24 mouse cellular contexts compared by ENCODE assay signal in the genomic region with DNA sequence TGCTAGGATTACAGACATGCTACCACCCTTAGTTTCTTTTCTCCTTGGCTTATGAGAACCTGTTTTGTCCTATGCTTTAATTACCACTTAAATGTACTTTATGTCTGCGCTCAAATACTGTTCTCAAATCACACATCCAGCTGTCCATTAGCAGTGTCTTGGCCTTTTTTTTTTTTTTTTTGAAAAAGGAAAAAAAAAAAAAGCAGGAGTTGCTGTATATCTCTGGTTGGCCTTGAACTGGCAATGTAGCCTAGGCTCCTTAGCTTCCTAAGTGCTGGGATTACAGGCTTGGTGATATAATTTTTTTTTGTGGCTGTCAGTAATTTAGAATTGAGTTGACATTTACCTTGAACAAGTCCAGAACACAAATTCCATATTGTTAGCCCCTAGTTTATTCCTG. TPM values are rescaled to one million over a fixed set of nuclear protein-coding genes. Genes with fewer than 3 reads are reported as not detected.
DNase-seq lines count a peak whose midpoint lies in the region; ATAC-seq and TF ChIP-seq lines count a peak whose summit lies in the region.
"Had no signal": no experiment of that assay in that cellular context is flagged by ENCODE, and none has a peak within 500 bp of the region (broad histone marks: within the 10 kb centered on the region; RNA-seq: fewer than 3 reads in every experiment).

No protein-coding gene starts in this region.

- H3K9me3 ChIP-seq in heart, embryonic 13.5 days: no peaks in the 10 kb centered on the region
- H3K9me3 ChIP-seq in intestine, embryonic 16.5 days (ENCODE audit: control insufficient read depth, low read length): no peaks in the 10 kb centered on the region
- H3K9me3 ChIP-seq in intestine, postnatal 0 days (ENCODE audit: control insufficient read depth): no peaks in the 10 kb centered on the region
- no peaks in the 10 kb centered on the region for H3K9me3 ChIP-seq in stomach, embryonic 16.5 days (replicated peaks; ENCODE audit: control insufficient read depth, low read length)
- no peaks in the 10 kb centered on the region for H3K9me3 ChIP-seq in stomach, postnatal 0 days (ENCODE audit: control insufficient read depth, low read length)
- H3K9me3 ChIP-seq in hindbrain, embryonic 14.5 days (ENCODE audit: control insufficient read depth, low read length): no peaks in the 10 kb centered on the region
- H3K9me3 ChIP-seq: forebrain, embryonic 10.5 days; forebrain, embryonic 13.5 days; heart, embryonic 12.5 days; hindbrain, embryonic 12.5 days; intestine, embryonic 15.5 days had no signal

- no peaks in the 10 kb centered on the region for H3K36me3 ChIP-seq in heart, embryonic 13.5 days
- no peaks in the 10 kb centered on the region for H3K36me3 ChIP-seq in intestine, embryonic 16.5 days (ENCODE audit: control insufficient read depth, insufficient read depth, low read length)
- no peaks in the 10 kb centered on the region for H3K36me3 ChIP-seq in intestine, postnatal 0 days (ENCODE audit: control insufficient read depth, insufficient read depth)
- H3K36me3 ChIP-seq in stomach, embryonic 16.5 days (ENCODE audit: control insufficient read depth, insufficient read depth, low read length): no peaks in the 10 kb centered on the region
- no peaks in the 10 kb centered on the region for H3K36me3 ChIP-seq in stomach, postnatal 0 days (ENCODE audit: control insufficient read depth, insufficient read depth, low read length)
- H3K36me3 ChIP-seq in myocyte (ENCODE audit: control insufficient read depth, insufficient read depth): no peaks in the 10 kb centered on the region
- H3K36me3 ChIP-seq in hindbrain, embryonic 14.5 days (replicated peaks; ENCODE audit: control insufficient read depth, insufficient read depth): no peaks in the 10 kb centered on the region
- H3K36me3 ChIP-seq: heart, embryonic 12.5 days; hindbrain, embryonic 12.5 days; intestine, embryonic 15.5 days had no signal

- peaks cover 49% of the 10 kb centered on the region for H3K4me1 ChIP-seq in heart, embryonic 13.5 days
- H3K4me1 ChIP-seq in intestine, embryonic 16.5 days (ENCODE audit: control insufficient read depth, insufficient read depth, low read length): peaks cover 34% of the 10 kb centered on the region
- 0 out of 2 replicates have a peak, but pooled peaks cover 11% of the 10 kb centered on the region for H3K4me1 ChIP-seq in intestine, postnatal 0 days (replicated peaks; ENCODE audit: control insufficient read depth, insufficient read depth, low read length)
- peaks cover 23% of the 10 kb centered on the region for H3K4me1 ChIP-seq in stomach, embryonic 16.5 days (ENCODE audit: control insufficient read depth, insufficient read depth, low read length)
- H3K4me1 ChIP-seq in stomach, postnatal 0 days (replicated peaks; ENCODE audit: control insufficient read depth, insufficient read depth): no peaks in the 10 kb centered on the region
- H3K4me1 ChIP-seq in hindbrain, embryonic 14.5 days (replicated peaks; ENCODE audit: control insufficient read depth, insufficient read depth, low read length): peaks cover 22% of the 10 kb centered on the region

- H3K79me2 ChIP-seq in myocyte (ENCODE audit: control insufficient read depth, insufficient read depth): peaks cover 95% of the 10 kb centered on the region

- no peak overlapping the region for H3K27ac ChIP-seq in heart, embryonic 13.5 days (replicated peaks)
- H3K27ac ChIP-seq in intestine, embryonic 16.5 days (ENCODE audit: low read length): peak overlapping the region; percentile 23; the same call in 1 of the 2 replicates
- H3K27ac ChIP-seq in intestine, postnatal 0 days (ENCODE audit: low read depth, low read length): no peak overlapping the region
- 0 out of 2 replicates have a peak overlapping the region, but pooled peaks have one; percentile 38 for H3K27ac ChIP-seq in stomach, embryonic 16.5 days (ENCODE audit: low read length)
- no peak overlapping the region for H3K27ac ChIP-seq in stomach, postnatal 0 days (replicated peaks)
- H3K27ac ChIP-seq in hindbrain, embryonic 14.5 days: no peak overlapping the region
- H3K27ac ChIP-seq: forebrain, embryonic 10.5 days; forebrain, embryonic 13.5 days; hindbrain, embryonic 12.5 days; intestine, embryonic 15.5 days had no signal

- H3K9ac ChIP-seq in heart, embryonic 13.5 days: peak overlapping the region; percentile 50; the same call in 1 of the 2 replicates
- H3K9ac ChIP-seq in intestine, embryonic 16.5 days (ENCODE audit: low read depth, low read length): no peak overlapping the region
- no peak overlapping the region for H3K9ac ChIP-seq in intestine, postnatal 0 days (ENCODE audit: low read depth, low read length)
- 0 out of 2 replicates have a peak overlapping the region, but pooled peaks have one; percentile 26 for H3K9ac ChIP-seq in stomach, embryonic 16.5 days (ENCODE audit: low read length)
- no peak overlapping the region for H3K9ac ChIP-seq in stomach, postnatal 0 days (ENCODE audit: low read length)
- H3K9ac ChIP-seq in hindbrain, embryonic 14.5 days: no peak overlapping the region
- H3K9ac ChIP-seq: forebrain, embryonic 13.5 days; heart, embryonic 12.5 days; hindbrain, embryonic 12.5 days; intestine, embryonic 15.5 days had no signal

- no peaks in the 10 kb centered on the region for H3K27me3 ChIP-seq in heart, embryonic 13.5 days (replicated peaks)
- H3K27me3 ChIP-seq in intestine, embryonic 16.5 days (replicated peaks; ENCODE audit: control insufficient read depth, insufficient read depth, low read length): no peaks in the 10 kb centered on the region
- no peaks in the 10 kb centered on the region for H3K27me3 ChIP-seq in intestine, postnatal 0 days (replicated peaks; ENCODE audit: control insufficient read depth, insufficient read depth, low read length)
- no peaks in the 10 kb centered on the region for H3K27me3 ChIP-seq in stomach, embryonic 16.5 days (ENCODE audit: control insufficient read depth, insufficient read depth, low read length)
- no peaks in the 10 kb centered on the region for H3K27me3 ChIP-seq in stomach, postnatal 0 days (ENCODE audit: control insufficient read depth, insufficient read depth, low read length)
- H3K27me3 ChIP-seq in myocyte (ENCODE audit: control insufficient read depth, insufficient read depth, insufficient read length): no peaks in the 10 kb centered on the region
- H3K27me3 ChIP-seq in hindbrain, embryonic 14.5 days (ENCODE audit: control insufficient read depth, insufficient read depth, low read length): no peaks in the 10 kb centered on the region
- H3K27me3 ChIP-seq: forebrain, embryonic 13.5 days; heart, embryonic 12.5 days; hindbrain, embryonic 12.5 days; intestine, embryonic 15.5 days; Patski had no signal

- H3K4me3 ChIP-seq in heart, embryonic 13.5 days: no peak overlapping the region
- H3K4me3 ChIP-seq in intestine, embryonic 16.5 days (ENCODE audit: low read length): no peak overlapping the region
- no peak overlapping the region for H3K4me3 ChIP-seq in intestine, postnatal 0 days (ENCODE audit: low read depth, low read length)
- H3K4me3 ChIP-seq in stomach, embryonic 16.5 days (replicated peaks; ENCODE audit: low read length): no peak overlapping the region
- H3K4me3 ChIP-seq in stomach, postnatal 0 days (ENCODE audit: low read depth, low read length): no peak overlapping the region
- H3K4me3 ChIP-seq in myocyte: no peak overlapping the region
- H3K4me3 ChIP-seq in hindbrain, embryonic 14.5 days (replicated peaks; ENCODE audit: low read length): no peak overlapping the region
- H3K4me3 ChIP-seq: forebrain, embryonic 10.5 days; forebrain, embryonic 13.5 days; heart, embryonic 12.5 days; hindbrain, embryonic 12.5 days; intestine, embryonic 15.5 days had no signal

- peak overlapping the region; percentile 28; the same call in 1 of the 2 replicates for H3K4me2 ChIP-seq in heart, embryonic 13.5 days
- no peak overlapping the region for H3K4me2 ChIP-seq in intestine, embryonic 16.5 days (ENCODE audit: low read depth, low read length)
- no peak overlapping the region for H3K4me2 ChIP-seq in intestine, postnatal 0 days (replicated peaks; ENCODE audit: low read depth)
- no peak overlapping the region for H3K4me2 ChIP-seq in stomach, embryonic 16.5 days (ENCODE audit: low read depth, low read length)
- no peak overlapping the region for H3K4me2 ChIP-seq in stomach, postnatal 0 days (replicated peaks; ENCODE audit: low read depth)
- H3K4me2 ChIP-seq in myocyte (ENCODE audit: low read depth): peak overlapping the region; percentile 28
- H3K4me2 ChIP-seq in hindbrain, embryonic 14.5 days (replicated peaks): no peak overlapping the region
- H3K4me2 ChIP-seq: forebrain, embryonic 13.5 days; heart, embryonic 12.5 days; hindbrain, embryonic 12.5 days; intestine, embryonic 15.5 days had no signal

- TF ChIP-seq POLR2A in myocyte (IDR thresholded peaks at IDR 0.05; ENCODE audit: insufficient read length, low read depth): no peak

- DNase-seq in heart, postnatal 4 days: no peak
- DNase-seq in stomach, postnatal 0 days (ENCODE audit: low spot score): no peak
- DNase-seq in hindbrain, embryonic 14.5 days (ENCODE audit: low spot score): no peak
- DNase-seq: adrenal gland, postnatal 10 days; adrenal gland, postnatal 36 days; cerebellum, adult 18-20 months; cerebellum, adult 9-10 months; cerebellum, postnatal 14 days; gastrocnemius, postnatal 10 days; heart, adult 11 months; heart, postnatal 10 days had no signal

- ATAC-seq in heart, embryonic 13.5 days (ENCODE audit: extremely low read depth, insufficient number of reproducible peaks, low FRiP score, low TSS enrichment): no peak
- ATAC-seq in intestine, embryonic 16.5 days: no peak
- ATAC-seq in intestine, postnatal 0 days: no peak
- ATAC-seq in stomach, embryonic 16.5 days (ENCODE audit: insufficient read depth, low FRiP score): no peak
- no peak for ATAC-seq in stomach, postnatal 0 days (ENCODE audit: low FRiP score, low TSS enrichment)
- no peak for ATAC-seq in hindbrain, embryonic 14.5 days (ENCODE audit: low FRiP score)
- ATAC-seq: CD4-positive, CD25-positive, alpha-beta regulatory T cell, adult 4 months; forebrain, embryonic 13.5 days; hindbrain, embryonic 16.5 days; intestine, embryonic 15.5 days; Patski had no signal

- H3ac ChIP-seq in myocyte (ENCODE audit: control insufficient read depth, insufficient read length): no peak overlapping the region

- TF ChIP-seq EP300 in stomach, postnatal 0 days (optimal IDR thresholded peaks at IDR 0.05): no peak

- TF ChIP-seq CTCF in intestine, postnatal 0 days (IDR thresholded peaks at IDR 0.05; ENCODE audit: low read depth): no peak
- TF ChIP-seq CTCF in stomach, postnatal 0 days (IDR thresholded peaks at IDR 0.05; ENCODE audit: low read depth): no peak

- WGBS in heart, embryonic 13.5 days: 86% methylated on average over 1 of the region's 1 CpGs
- WGBS in intestine, embryonic 16.5 days: 91% methylated on average over 1 of the region's 1 CpGs
- WGBS in intestine, postnatal 0 days: 87% methylated on average over 1 of the region's 1 CpGs
- WGBS in stomach, embryonic 16.5 days: 88% methylated on average over 1 of the region's 1 CpGs
- 86% methylated on average over 1 of the region's 1 CpGs for WGBS in stomach, postnatal 0 days
- WGBS in hindbrain, embryonic 14.5 days: 89% methylated on average over 1 of the region's 1 CpGs

RNA-seq across cellular contexts. Expression of a gene that starts 6.3 kb away (rescaled TPM):
- polyA plus RNA-seq in heart, embryonic 13.5 days (2015; fragmentation: Nextera tagmentation; extraction: Ambion mirVana): 8.0 and 9.2 TPM in 2 replicates
- 100 to 1,000 TPM; 131 to 139 TPM for total RNA-seq in heart, postnatal 4 days (2021)
- polyA plus RNA-seq in intestine, embryonic 16.5 days (2015; fragmentation: Nextera tagmentation; extraction: Ambion mirVana): 9.0 and 10.1 TPM in 2 replicates
- polyA plus RNA-seq in intestine, postnatal 0 days (2015; fragmentation: Nextera tagmentation; extraction: Ambion mirVana): 8.8 and 10.0 TPM in 2 replicates
- polyA plus RNA-seq in stomach, embryonic 16.5 days (2015; fragmentation: Nextera tagmentation; extraction: Ambion mirVana): 18.0 and 18.8 TPM in 2 replicates
- 12.3 and 14.3 TPM in 2 replicates for polyA plus RNA-seq in stomach, postnatal 0 days (2015; fragmentation: Nextera tagmentation; extraction: Ambion mirVana)
- polyA plus RNA-seq in myocyte (2012; fragmentation: generic; extraction: Trizol): 12.1 TPM
- polyA plus RNA-seq in hindbrain, embryonic 14.5 days (2014; fragmentation: Nextera tagmentation; extraction: Ambion mirVana): 9.7 and 10.6 TPM in 2 replicates

RNA-seq across cellular contexts. Expression of a gene that starts 48.5 kb away (rescaled TPM):
- 36.6 and 37.3 TPM in 2 replicates for polyA plus RNA-seq in heart, embryonic 13.5 days (2015; fragmentation: Nextera tagmentation; extraction: Ambion mirVana)
- total RNA-seq in heart, postnatal 4 days (2021): 10 to 100 TPM; 23.1 to 26.3 TPM
- polyA plus RNA-seq in intestine, embryonic 16.5 days (2015; fragmentation: Nextera tagmentation; extraction: Ambion mirVana): 39.2 and 43.9 TPM in 2 replicates
- polyA plus RNA-seq in intestine, postnatal 0 days (2015; fragmentation: Nextera tagmentation; extraction: Ambion mirVana): 11.4 and 14.9 TPM in 2 replicates
- 49.7 and 55.4 TPM in 2 replicates for polyA plus RNA-seq in stomach, embryonic 16.5 days (2015; fragmentation: Nextera tagmentation; extraction: Ambion mirVana)
- 25.9 and 28.5 TPM in 2 replicates for polyA plus RNA-seq in stomach, postnatal 0 days (2015; fragmentation: Nextera tagmentation; extraction: Ambion mirVana)
- 43.9 TPM for polyA plus RNA-seq in myocyte (2012; fragmentation: generic; extraction: Trizol)
- polyA plus RNA-seq in hindbrain, embryonic 14.5 days (2014; fragmentation: Nextera tagmentation; extraction: Ambion mirVana): 26.8 and 30.9 TPM in 2 replicates

Comparison
In these comparisons a context has a peak if more than half of its experiments do, and no peak if none do; other contexts are left out.
1. H3K27ac ChIP-seq: peak in intestine, embryonic 16.5 days (single experiment) and stomach, embryonic 16.5 days (single experiment); none in heart, embryonic 13.5 days (single experiment), intestine, postnatal 0 days (single experiment), stomach, postnatal 0 days (single experiment) and hindbrain, embryonic 14.5 days (single experiment).
2. H3K9ac ChIP-seq: peak in heart, embryonic 13.5 days (single experiment) and stomach, embryonic 16.5 days (single experiment); none in intestine, embryonic 16.5 days (single experiment), intestine, postnatal 0 days (single experiment), stomach, postnatal 0 days (single experiment) and hindbrain, embryonic 14.5 days (single experiment).
3. H3K4me2 ChIP-seq: peak in heart, embryonic 13.5 days (single experiment) and myocyte (single experiment); none in intestine, embryonic 16.5 days (single experiment), intestine, postnatal 0 days (single experiment), stomach, embryonic 16.5 days (single experiment), stomach, postnatal 0 days (single experiment) and hindbrain, embryonic 14.5 days (single experiment).